Mouse (Mus musculus) kidney, adult 2 months (tissue): ENCODE measurements around the gene Ctu2.

ENCODE experiments used
- CTCF ChIP-seq: fragments of 200-500 bp; conservative IDR thresholded peaks from 2 replicates; pipeline ENCODE4 v1.5.1; 2011; ENCODE audit warnings: low read depth, mild to moderate bottlenecking, control low read depth, low read length, moderate library complexity, mixed read lengths; ENCODE audit not compliant: insufficient read depth, insufficient read length
- POLR2A ChIP-seq: fragments of 200-500 bp; IDR thresholded peaks from one replicate; pipeline ENCODE4 v1.6.1; 2011; ENCODE audit warnings: low read depth, low read length, control low read depth

DNA sequence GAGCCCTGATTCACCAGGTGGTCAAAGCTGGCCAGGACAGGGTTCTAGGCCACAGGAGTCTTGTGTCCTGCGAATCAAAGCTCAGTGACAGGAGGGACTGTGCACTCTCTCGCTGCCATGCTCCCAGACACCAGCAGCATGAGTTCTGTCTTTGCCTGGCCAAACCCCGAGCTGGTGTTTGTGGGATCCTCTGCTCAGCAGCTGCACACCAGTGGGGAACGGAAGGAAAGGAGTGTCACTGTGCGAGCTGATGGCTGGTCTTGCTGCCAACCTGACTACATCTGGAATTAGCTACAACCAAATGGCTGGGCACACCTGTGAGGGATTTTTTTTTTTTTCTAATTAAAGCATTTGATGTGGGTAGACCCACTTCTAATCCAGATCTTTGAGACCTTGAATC lies 5.3 kb upstream of the Ctu2 start:
- no peak for TF ChIP-seq POLR2A
- TF ChIP-seq CTCF = no peak
